Mouse (Mus musculus): ENCODE results near the gene Olfr1506. TPM values are rescaled to one million over a fixed set of nuclear protein-coding genes. Genes with fewer than 3 reads are reported as not detected.

The Olfr1506 gene
- polyA plus RNA-seq, 1 experiment from 2014 or later: not detected

Other genes starting within 250 kb of the Olfr1506 start
- not detected in 2 replicates for gene Olfr1261, start 233.3 kb downstream of the Olfr1506 start, polyA plus RNA-seq (2015; fragmentation: Nextera tagmentation; extraction: Ambion mirVana)
- not detected in 2 replicates for gene Olfr1262, start 224.3 kb downstream of the Olfr1506 start, polyA plus RNA-seq (2015; fragmentation: Nextera tagmentation; extraction: Ambion mirVana)
- gene Olfr1263, start 212.4 kb downstream of the Olfr1506 start, polyA plus RNA-seq (2015; fragmentation: Nextera tagmentation; extraction: Ambion mirVana): not detected in 2 replicates
- gene Olfr1264, start 198.9 kb downstream of the Olfr1506 start, polyA plus RNA-seq (2015; fragmentation: Nextera tagmentation; extraction: Ambion mirVana): not detected in 2 replicates
- not detected in 2 replicates for gene Olfr1265, start 189.2 kb downstream of the Olfr1506 start, polyA plus RNA-seq (2015; fragmentation: Nextera tagmentation; extraction: Ambion mirVana)
- gene Olfr140, start 160.9 kb downstream of the Olfr1506 start, polyA plus RNA-seq (2015; fragmentation: Nextera tagmentation; extraction: Ambion mirVana): not detected in 2 replicates
- not detected in 2 replicates for gene Olfr1269, start 103.1 kb downstream of the Olfr1506 start, polyA plus RNA-seq (2015; fragmentation: Nextera tagmentation; extraction: Ambion mirVana)
- not detected in 2 replicates for gene Olfr32, start 82.2 kb downstream of the Olfr1506 start, polyA plus RNA-seq (2015; fragmentation: Nextera tagmentation; extraction: Ambion mirVana)
- not detected in 2 replicates for gene Olfr1270, start 71.4 kb downstream of the Olfr1506 start, polyA plus RNA-seq (2015; fragmentation: Nextera tagmentation; extraction: Ambion mirVana)
- gene Olfr142, start 33.1 kb upstream of the Olfr1506 start, polyA plus RNA-seq (2015; fragmentation: Nextera tagmentation; extraction: Ambion mirVana): not detected in 2 replicates
- not detected in 2 replicates for gene Olfr1271, start 46.5 kb upstream of the Olfr1506 start, polyA plus RNA-seq (2015; fragmentation: Nextera tagmentation; extraction: Ambion mirVana)
- gene Olfr1272, start 68.3 kb upstream of the Olfr1506 start, polyA plus RNA-seq (2015; fragmentation: Nextera tagmentation; extraction: Ambion mirVana): not detected in 2 replicates
- not detected in 2 replicates for gene Gm13769, start 97.7 kb upstream of the Olfr1506 start, polyA plus RNA-seq (2015; fragmentation: Nextera tagmentation; extraction: Ambion mirVana)
- not detected in 2 replicates for gene Olfr1274-ps, start 174.2 kb upstream of the Olfr1506 start, polyA plus RNA-seq (2015; fragmentation: Nextera tagmentation; extraction: Ambion mirVana)

All from liver, postnatal 0 days (tissue).